Mouse (Mus musculus): ENCODE data around the gene Ascc2. TPM values are rescaled to one million over a fixed set of nuclear protein-coding genes. Genes with fewer than 3 reads are reported as not detected.

Gene Ascc2
- polyA plus RNA-seq, 1 experiment: 33.4 TPM

DNA sequence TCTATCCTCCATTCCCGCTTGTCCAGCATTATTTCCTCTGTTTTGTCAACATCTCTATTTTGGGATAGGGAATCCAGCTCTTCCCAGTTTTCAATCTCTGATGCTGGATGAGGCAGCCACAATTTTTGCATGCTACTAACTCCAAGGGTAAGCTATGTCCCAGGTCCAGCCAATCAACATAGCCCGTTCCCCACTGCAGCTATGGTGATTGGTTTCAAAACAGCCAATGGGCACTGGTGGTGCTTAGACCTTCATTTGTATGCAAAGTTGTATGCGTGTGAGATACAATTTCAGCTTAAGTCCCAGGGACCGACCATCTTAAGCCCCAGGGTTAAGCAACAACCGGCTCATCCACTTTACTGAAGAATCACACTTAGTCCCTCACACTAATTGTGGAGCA, 14.6 kb upstream of the Ascc2 start:
- peak overlapping the region; percentile 19 for H3K4me3 ChIP-seq (ENCODE audit: low read depth, low read length)
- TF ChIP-seq CTCF (IDR thresholded peaks at IDR 0.05; ENCODE audit: low read depth, low read length) (no peak), EP300 (IDR thresholded peaks at IDR 0.05; ENCODE audit: insufficient read depth, low read depth, low read length) (no peak), POLR2A (IDR thresholded peaks at IDR 0.05; ENCODE audit: insufficient read depth, low read length) (peak; percentile 10)
- no peak overlapping the region for H3K9ac ChIP-seq (ENCODE audit: low read depth, poor library complexity, severe bottlenecking)

GRCm38 (mm10) chr11:4625931-4626330, 11.6 kb upstream of the Ascc2 start:
- no peaks in the 10 kb centered on the region for H3K9me3 ChIP-seq (replicated peaks; ENCODE audit: control insufficient read depth, insufficient read depth, low read length, poor library complexity, severe bottlenecking)
- H3K27ac ChIP-seq (ENCODE audit: insufficient read depth, low read length): no peak overlapping the region
- H3K4me1 ChIP-seq (ENCODE audit: control insufficient read depth, insufficient read depth, low read length): peaks cover 6% of the 10 kb centered on the region
- H3K27me3 ChIP-seq (ENCODE audit: control insufficient read depth, insufficient read depth, low read length, poor library complexity, severe bottlenecking): no peaks in the 10 kb centered on the region; the same call in 1 of the 2 replicates
- no peak overlapping the region for H3K4me3 ChIP-seq (ENCODE audit: low read depth, low read length)
- no peak for TF ChIP-seq CTCF (IDR thresholded peaks at IDR 0.05; ENCODE audit: low read depth, low read length)
- TF ChIP-seq EP300 (IDR thresholded peaks at IDR 0.05; ENCODE audit: insufficient read depth, low read depth, low read length): no peak
- TF ChIP-seq POLR2A (IDR thresholded peaks at IDR 0.05; ENCODE audit: insufficient read depth, low read length): no peak
- H3K36me3 ChIP-seq (ENCODE audit: control insufficient read depth, insufficient read depth, low read length, poor library complexity, severe bottlenecking): no peaks in the 10 kb centered on the region
- no peak overlapping the region for H3K9ac ChIP-seq (ENCODE audit: low read depth, poor library complexity, severe bottlenecking)

More for the DNA sequence above, 14.6 kb upstream of the Ascc2 start:
- no peaks in the 10 kb centered on the region for H3K36me3 ChIP-seq (ENCODE audit: control insufficient read depth, insufficient read depth, low read length, poor library complexity, severe bottlenecking)
- peak overlapping the region; percentile 43; the same call in 1 of the 2 replicates for H3K27ac ChIP-seq (ENCODE audit: insufficient read depth, low read length)
- H3K27me3 ChIP-seq (ENCODE audit: control insufficient read depth, insufficient read depth, low read length, poor library complexity, severe bottlenecking): no peaks in the 10 kb centered on the region
- H3K9me3 ChIP-seq (replicated peaks; ENCODE audit: control insufficient read depth, insufficient read depth, low read length, poor library complexity, severe bottlenecking): no peaks in the 10 kb centered on the region
- H3K4me1 ChIP-seq (ENCODE audit: control insufficient read depth, insufficient read depth, low read length): no peaks in the 10 kb centered on the region

DNA sequence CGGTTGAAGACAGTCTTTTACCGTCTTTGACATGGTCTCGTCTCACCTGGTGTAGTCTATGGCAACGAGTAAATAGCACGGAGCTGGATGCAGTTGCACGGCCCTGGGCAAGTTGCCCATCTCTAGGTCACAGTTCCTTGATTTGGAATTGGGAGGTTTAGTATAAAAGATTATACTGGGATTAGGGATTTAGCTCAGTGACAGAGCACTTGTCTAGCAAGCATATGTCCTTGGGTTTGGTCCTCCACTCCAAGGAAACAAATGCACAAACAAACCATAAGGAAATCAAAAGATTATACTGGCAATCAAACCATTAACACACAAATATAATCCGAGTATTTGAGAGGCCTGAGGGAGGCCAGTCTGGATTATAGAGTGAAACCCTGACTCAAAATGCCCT, 9.9 kb upstream of the Ascc2 start:
- Histone ChIP-seq H3K36me3 (ENCODE audit: control insufficient read depth, insufficient read depth, low read length, poor library complexity, severe bottlenecking) (no peaks in the 10 kb centered on the region), H3K4me1 (ENCODE audit: control insufficient read depth, insufficient read depth, low read length) (peaks cover 6% of the 10 kb centered on the region), H3K4me3 (ENCODE audit: low read depth, low read length) (no peak overlapping the region), H3K9me3 (replicated peaks; ENCODE audit: control insufficient read depth, insufficient read depth, low read length, poor library complexity, severe bottlenecking) (no peaks in the 10 kb centered on the region), H3K27me3 (ENCODE audit: control insufficient read depth, insufficient read depth, low read length, poor library complexity, severe bottlenecking) (no peaks in the 10 kb centered on the region; the same call in 1 of the 2 replicates), H3K27ac (ENCODE audit: insufficient read depth, low read length) (no peak overlapping the region), H3K9ac (ENCODE audit: low read depth, poor library complexity, severe bottlenecking) (no peak overlapping the region)
- TF ChIP-seq EP300 (IDR thresholded peaks at IDR 0.05; ENCODE audit: insufficient read depth, low read depth, low read length) (no peak), POLR2A (IDR thresholded peaks at IDR 0.05; ENCODE audit: insufficient read depth, low read length) (no peak), CTCF (IDR thresholded peaks at IDR 0.05; ENCODE audit: low read depth, low read length) (no peak)

GRCm38 (mm10) chr11:4629861-4630280, 7.7 kb upstream of the Ascc2 start:
- Histone ChIP-seq H3K9ac (ENCODE audit: low read depth, poor library complexity, severe bottlenecking) (peak overlapping the region; percentile 21; the same call in 1 of the 2 replicates), H3K4me3 (ENCODE audit: low read depth, low read length) (no peak overlapping the region), H3K27ac (ENCODE audit: insufficient read depth, low read length) (no peak overlapping the region), H3K9me3 (replicated peaks; ENCODE audit: control insufficient read depth, insufficient read depth, low read length, poor library complexity, severe bottlenecking) (no peaks in the 10 kb centered on the region), H3K4me1 (ENCODE audit: control insufficient read depth, insufficient read depth, low read length) (peaks cover 6% of the 10 kb centered on the region), H3K36me3 (ENCODE audit: control insufficient read depth, insufficient read depth, low read length, poor library complexity, severe bottlenecking) (no peaks in the 10 kb centered on the region), H3K27me3 (ENCODE audit: control insufficient read depth, insufficient read depth, low read length, poor library complexity, severe bottlenecking) (no peaks in the 10 kb centered on the region; the same call in 1 of the 2 replicates)
- TF ChIP-seq EP300 (IDR thresholded peaks at IDR 0.05; ENCODE audit: insufficient read depth, low read depth, low read length) (no peak), CTCF (IDR thresholded peaks at IDR 0.05; ENCODE audit: low read depth, low read length) (no peak), POLR2A (IDR thresholded peaks at IDR 0.05; ENCODE audit: insufficient read depth, low read length) (no peak)

- peaks cover 8% of the 10 kb centered on the region for H3K4me1 ChIP-seq (ENCODE audit: control insufficient read depth, insufficient read depth, low read length)
- H3K27ac ChIP-seq (ENCODE audit: insufficient read depth, low read length): no peak overlapping the region
- no peak overlapping the region for H3K4me3 ChIP-seq (ENCODE audit: low read depth, low read length)
- H3K36me3 ChIP-seq (ENCODE audit: control insufficient read depth, insufficient read depth, low read length, poor library complexity, severe bottlenecking): no peaks in the 10 kb centered on the region
- no peaks in the 10 kb centered on the region for H3K9me3 ChIP-seq (replicated peaks; ENCODE audit: control insufficient read depth, insufficient read depth, low read length, poor library complexity, severe bottlenecking)
- TF ChIP-seq CTCF (IDR thresholded peaks at IDR 0.05; ENCODE audit: low read depth, low read length): no peak
- TF ChIP-seq EP300 (IDR thresholded peaks at IDR 0.05; ENCODE audit: insufficient read depth, low read depth, low read length): no peak
- no peak for TF ChIP-seq POLR2A (IDR thresholded peaks at IDR 0.05; ENCODE audit: insufficient read depth, low read length)
- H3K27me3 ChIP-seq (ENCODE audit: control insufficient read depth, insufficient read depth, low read length, poor library complexity, severe bottlenecking): no peaks in the 10 kb centered on the region; the same call in 1 of the 2 replicates
- H3K9ac ChIP-seq (ENCODE audit: low read depth, poor library complexity, severe bottlenecking): no peak overlapping the region
These were observed 4.1 kb upstream of the Ascc2 start for GRCm38 (mm10) chr11:4633420-4633819.

GRCm38 (mm10) chr11:4634395-4634794, 3.2 kb upstream of the Ascc2 start:
- no peaks in the 10 kb centered on the region; the same call in 1 of the 2 replicates for H3K27me3 ChIP-seq (ENCODE audit: control insufficient read depth, insufficient read depth, low read length, poor library complexity, severe bottlenecking)
- TF ChIP-seq CTCF (IDR thresholded peaks at IDR 0.05; ENCODE audit: low read depth, low read length) (no peak), POLR2A (IDR thresholded peaks at IDR 0.05; ENCODE audit: insufficient read depth, low read length) (no peak), EP300 (IDR thresholded peaks at IDR 0.05; ENCODE audit: insufficient read depth, low read depth, low read length) (no peak)
- H3K27ac ChIP-seq (ENCODE audit: insufficient read depth, low read length): no peak overlapping the region
- no peaks in the 10 kb centered on the region for H3K36me3 ChIP-seq (ENCODE audit: control insufficient read depth, insufficient read depth, low read length, poor library complexity, severe bottlenecking)
- H3K9me3 ChIP-seq (replicated peaks; ENCODE audit: control insufficient read depth, insufficient read depth, low read length, poor library complexity, severe bottlenecking): no peaks in the 10 kb centered on the region
- H3K4me3 ChIP-seq (ENCODE audit: low read depth, low read length): no peak overlapping the region
- no peak overlapping the region for H3K9ac ChIP-seq (ENCODE audit: low read depth, poor library complexity, severe bottlenecking)
- peaks cover 7% of the 10 kb centered on the region for H3K4me1 ChIP-seq (ENCODE audit: control insufficient read depth, insufficient read depth, low read length)

Measured in ES-Bruce4 (cell line).